Mouse (Mus musculus) thymus, postnatal 4 days (tissue): Measurements from ENCODE around the gene Lama5.

ENCODE experiments used
- DNase-seq: peaks from one replicate; pipeline ENCODE4 v3.0.0; 2021

The Lama5 gene

GRCm38 (mm10) chr2:180133231-180133630, 92.4 kb downstream of the Lama5 start:
- no peak for DNase-seq

- DNase-seq: no peak
These were observed 98.0 kb downstream of the Lama5 start for GRCm38 (mm10) chr2:180127675-180128074.
